Mouse (Mus musculus) neural tube, embryonic 14.5 days (tissue): ENCODE measurements around the gene Lzts2. TPM values are rescaled to one million over a fixed set of nuclear protein-coding genes. Genes with fewer than 3 reads are reported as not detected.

Experiments used
- ATAC-seq: fragments of 200-750 bp; cut with Nextera tagmentation; 2 replicates; pipeline ENCODE4 v1.8.0; 2017; ENCODE audit warnings: low read depth, mild to moderate bottlenecking, moderate TSS enrichment, moderate library complexity
- H3K27ac ChIP-seq: fragments of 300-500 bp; sonication (generic); 2 replicates; pipeline ENCODE4 v1.5.1; 2014; ENCODE audit warnings: low read depth, mild to moderate bottlenecking, control low read depth, low read length, moderate library complexity, mixed read lengths
- H3K27me3 ChIP-seq: fragments of 300-500 bp; sonication (generic); 2 replicates; pipeline ENCODE4 v1.6.1; 2014; ENCODE audit warnings: low read length; ENCODE audit not compliant: control insufficient read depth, insufficient read depth
- H3K36me3 ChIP-seq: fragments of 300-500 bp; sonication (generic); 2 replicates; pipeline ENCODE4 v1.6.1; 2014; ENCODE audit warnings: low read length, mixed read lengths; ENCODE audit not compliant: control insufficient read depth, insufficient read depth
- H3K4me1 ChIP-seq: fragments of 300-500 bp; sonication (generic); 2 replicates; pipeline ENCODE4 v1.6.1; 2014; ENCODE audit warnings: low read length; ENCODE audit not compliant: control insufficient read depth, insufficient read depth
- H3K4me2 ChIP-seq: fragments of 300-500 bp; sonication (generic); 2 replicates; pipeline ENCODE4 v1.6.1; 2014; ENCODE audit warnings: mild to moderate bottlenecking, low read depth, low read length, control low read depth
- H3K4me3 ChIP-seq: fragments of 300-500 bp; sonication (generic); 2 replicates; pipeline ENCODE4 v1.5.1; 2014; ENCODE audit warnings: low read depth, low read length, control low read depth, mixed read lengths
- H3K9ac ChIP-seq: fragments of 300-500 bp; sonication (generic); replicated peaks from 2 replicates; pipeline ENCODE4 v1.6.1; 2014; ENCODE audit warnings: low read depth, mild to moderate bottlenecking, control low read depth, low read length, mixed read lengths
- H3K9me3 ChIP-seq: fragments of 300-500 bp; sonication (generic); 2 replicates; pipeline ENCODE4 v1.6.1; 2016; ENCODE audit warnings: low read length; ENCODE audit not compliant: control insufficient read depth
- WGBS: fragments of 180-500 bp; shearing (Covaris S2); extraction: QIAGEN DNeasy Blood & Tissue Kit; methylation state at CpG from one replicate; pipeline ENCODE4 v1.1.7; 2014; 5-methylcytosine and 5-hydroxymethylcytosine counted together
- polyA plus RNA-seq: library from polyadenylated mRNA; unstranded; fragments of >200 nt; fragmentation: Nextera tagmentation; extraction: Ambion mirVana; gene quantifications from 2 replicates; pipeline ENCODE4 v1.2.1, GENCODE M21; 2014

Gene Lzts2
- polyA plus RNA-seq, 1 experiment from 2014 or later = 16.1 TPM

DNA sequence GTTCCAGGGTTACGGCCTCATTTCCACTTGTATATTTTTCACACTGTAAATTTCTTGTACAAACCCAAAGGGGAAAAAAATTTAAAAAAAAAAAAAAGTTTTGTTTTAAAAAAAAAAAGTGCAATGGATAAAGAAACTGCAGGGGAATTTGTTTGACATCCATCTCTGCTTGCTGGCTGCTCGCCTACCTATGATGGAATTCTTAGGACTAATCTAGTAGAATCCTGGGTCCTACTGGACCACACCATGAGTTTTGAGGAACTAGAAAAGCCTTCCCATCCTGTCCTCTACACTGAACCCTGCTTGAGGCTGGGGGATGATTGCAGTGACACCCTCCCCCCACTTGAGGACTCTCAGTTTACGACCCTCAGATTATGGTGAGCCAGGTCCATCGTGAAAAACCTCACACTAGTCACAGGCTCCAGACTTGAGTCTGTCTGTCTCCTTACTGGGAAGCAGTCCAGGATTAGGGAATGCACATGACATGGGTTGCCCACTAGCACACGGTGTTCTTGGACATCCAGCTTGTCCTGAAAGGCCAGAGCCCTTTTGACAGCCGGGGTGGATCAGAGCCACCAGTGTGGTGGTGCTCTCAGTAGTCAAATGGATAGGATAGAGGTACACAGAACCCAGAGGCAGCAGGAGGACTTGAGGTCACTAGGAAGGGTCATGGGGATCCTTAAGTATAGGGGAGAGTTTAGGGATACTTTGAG, 12.9 kb downstream of the Lzts2 start:
- no peaks in the 10 kb centered on the region for H3K27me3 ChIP-seq
- H3K9ac ChIP-seq = no peak overlapping the region
- H3K36me3 ChIP-seq = peaks cover 35% of the 10 kb centered on the region
- no peak overlapping the region for H3K27ac ChIP-seq
- no peak overlapping the region for H3K4me2 ChIP-seq
- no peak overlapping the region for H3K4me3 ChIP-seq
- no peak for ATAC-seq
- peaks cover 6% of the 10 kb centered on the region; the same call in 1 of the 2 replicates for H3K4me1 ChIP-seq
- WGBS = 71% methylated on average over 6 of the region's 6 CpGs
- no peaks in the 10 kb centered on the region for H3K9me3 ChIP-seq

DNA sequence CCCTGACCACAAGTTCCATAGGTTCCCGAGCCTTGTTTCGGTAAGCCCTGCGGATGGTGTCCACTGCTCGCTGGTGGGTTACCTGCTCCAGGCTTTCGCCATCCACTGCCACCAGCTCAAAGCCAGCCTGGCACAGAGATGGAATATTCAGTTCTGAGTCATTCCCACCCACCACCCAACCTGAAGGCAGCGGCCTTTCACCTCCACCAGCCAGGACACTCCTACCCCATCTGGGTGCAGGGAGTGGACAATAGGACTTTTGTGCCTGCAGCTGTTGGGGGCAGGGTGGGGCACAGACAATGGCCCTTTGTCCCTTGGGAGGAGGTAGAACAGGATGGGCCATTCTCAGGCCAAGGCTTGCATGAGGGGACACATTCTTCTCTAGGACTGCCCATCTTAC, 13.6 kb downstream of the Lzts2 start:
- Histone ChIP-seq H3K27me3 (no peaks in the 10 kb centered on the region), H3K27ac (no peak overlapping the region), H3K4me2 (no peak overlapping the region), H3K4me1 (peaks cover 6% of the 10 kb centered on the region; the same call in 1 of the 2 replicates), H3K9ac (no peak overlapping the region), H3K36me3 (peaks cover 35% of the 10 kb centered on the region), H3K9me3 (no peaks in the 10 kb centered on the region), H3K4me3 (no peak overlapping the region)
- ATAC-seq = no peak
- WGBS = 78% methylated on average over 6 of the region's 6 CpGs

- H3K36me3 ChIP-seq = peaks cover 31% of the 10 kb centered on the region
- 65% methylated on average over 19 of the region's 19 CpGs for WGBS
- no peaks in the 10 kb centered on the region for H3K27me3 ChIP-seq
- no peak overlapping the region for H3K27ac ChIP-seq
- peaks cover 6% of the 10 kb centered on the region; the same call in 1 of the 2 replicates for H3K4me1 ChIP-seq
- no peak overlapping the region for H3K9ac ChIP-seq
- H3K4me2 ChIP-seq = no peak overlapping the region
- H3K4me3 ChIP-seq = no peak overlapping the region
- no peak for ATAC-seq
- no peaks in the 10 kb centered on the region for H3K9me3 ChIP-seq
Measured at GRCm38 (mm10) chr19:45028746-45029145, 14.5 kb downstream of the Lzts2 start.

DNA sequence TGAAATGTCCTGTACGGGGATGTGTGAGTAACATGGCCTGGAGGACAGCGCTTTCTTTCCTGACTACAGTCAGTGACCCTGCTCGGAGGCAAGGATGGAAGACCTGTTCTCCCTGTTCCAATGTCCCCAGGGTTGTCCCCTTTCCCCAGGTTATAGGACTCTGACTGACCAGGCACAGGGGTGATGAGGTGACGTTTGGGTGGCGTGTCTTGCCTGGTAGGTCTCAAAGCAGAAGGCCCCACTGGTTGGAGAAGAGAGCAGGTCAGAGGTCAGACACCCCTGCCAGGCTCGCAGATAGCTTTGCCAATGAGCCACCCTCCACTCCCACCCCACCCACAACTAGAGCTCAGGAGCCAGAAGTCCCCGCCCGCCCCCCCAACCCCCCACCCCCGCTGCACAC, 15.4 kb downstream of the Lzts2 start:
- ATAC-seq = no peak
- no peak overlapping the region for H3K9ac ChIP-seq
- H3K27ac ChIP-seq = no peak overlapping the region
- no peaks in the 10 kb centered on the region for H3K27me3 ChIP-seq
- 68% methylated on average over 9 of the region's 9 CpGs for WGBS
- H3K9me3 ChIP-seq = no peaks in the 10 kb centered on the region
- peaks cover 6% of the 10 kb centered on the region; the same call in 1 of the 2 replicates for H3K4me1 ChIP-seq
- peaks cover 28% of the 10 kb centered on the region for H3K36me3 ChIP-seq
- no peak overlapping the region for H3K4me3 ChIP-seq
- no peak overlapping the region for H3K4me2 ChIP-seq

DNA sequence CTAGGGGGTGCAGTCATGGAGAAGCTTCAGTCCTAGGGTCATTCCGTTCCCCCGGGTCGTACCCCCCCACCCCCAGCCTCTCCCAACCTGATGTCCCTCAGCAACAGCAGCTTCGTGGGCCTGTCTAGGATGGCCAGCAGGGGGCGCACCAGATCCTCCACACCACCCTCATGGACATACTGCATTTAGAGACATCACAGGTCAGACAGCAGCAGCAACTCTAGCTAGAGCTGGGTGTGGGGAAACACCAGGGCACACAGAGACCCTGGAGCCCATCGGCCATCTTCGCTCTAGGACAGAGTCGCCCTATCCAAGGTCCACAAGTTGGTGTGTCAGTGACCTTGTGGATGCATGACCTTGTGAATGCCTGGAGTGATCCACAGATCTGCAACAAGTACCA, 15.9 kb downstream of the Lzts2 start:
- peak; percentile 2; the same call in 1 of the 2 replicates for ATAC-seq
- H3K4me1 ChIP-seq = peaks cover 6% of the 10 kb centered on the region; the same call in 1 of the 2 replicates
- H3K36me3 ChIP-seq = peaks cover 24% of the 10 kb centered on the region; the same call in 1 of the 2 replicates
- H3K27me3 ChIP-seq = no peaks in the 10 kb centered on the region
- H3K27ac ChIP-seq = no peak overlapping the region
- WGBS = 41% methylated on average over 8 of the region's 8 CpGs
- no peaks in the 10 kb centered on the region for H3K9me3 ChIP-seq
- no peak overlapping the region for H3K9ac ChIP-seq
- no peak overlapping the region for H3K4me3 ChIP-seq
- H3K4me2 ChIP-seq = no peak overlapping the region

DNA sequence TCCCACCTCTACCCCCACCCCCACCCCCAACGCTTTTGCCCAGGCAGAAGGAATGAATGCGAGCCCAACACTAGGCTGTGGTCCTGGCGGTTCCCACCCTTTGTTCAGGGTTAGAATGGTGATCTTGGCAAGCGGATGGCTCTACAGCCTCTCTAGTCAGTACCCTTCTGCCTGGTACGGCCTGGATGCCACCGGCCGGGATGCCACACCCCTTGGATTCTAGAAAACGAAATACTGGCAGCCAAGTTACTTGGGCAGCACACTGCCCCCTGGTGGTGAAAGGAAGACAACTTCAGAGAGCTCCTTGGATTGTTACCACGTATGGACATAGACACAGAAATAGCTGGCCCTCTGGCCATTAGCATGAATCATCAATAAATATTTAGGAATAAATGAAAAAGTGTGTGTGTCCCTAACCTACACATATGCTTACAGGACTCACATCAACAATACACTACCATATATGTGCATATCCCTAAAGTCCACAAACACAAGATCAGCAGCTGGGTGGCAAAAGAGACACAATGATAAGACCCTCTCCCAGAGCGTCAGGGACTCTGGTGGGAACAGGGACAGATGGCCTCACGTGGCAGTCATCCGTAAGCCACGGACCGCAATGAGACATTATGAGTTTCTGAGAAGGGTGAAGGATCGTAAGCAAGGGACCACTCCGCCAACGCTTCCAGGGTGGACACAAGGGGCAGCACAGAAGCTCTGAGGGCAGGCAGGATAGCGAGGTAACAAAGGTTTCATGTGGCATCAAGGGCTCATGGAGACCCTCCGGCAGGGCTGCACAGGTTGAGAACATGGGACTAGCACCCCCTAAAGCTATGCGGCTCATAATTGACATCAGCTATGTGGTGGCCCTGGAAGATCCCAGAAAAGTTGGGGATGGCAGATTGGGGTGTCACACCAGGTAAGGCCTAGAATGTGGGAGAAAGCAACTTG, 16.8 kb downstream of the Lzts2 start:
- Histone ChIP-seq H3K27ac (no peak overlapping the region), H3K9ac (no peak overlapping the region), H3K36me3 (peaks cover 15% of the 10 kb centered on the region; the same call in 1 of the 2 replicates), H3K4me3 (no peak overlapping the region), H3K4me2 (peak overlapping the region; percentile 22; the same call in 1 of the 2 replicates), H3K9me3 (no peaks in the 10 kb centered on the region), H3K4me1 (peaks cover 6% of the 10 kb centered on the region; the same call in 1 of the 2 replicates), H3K27me3 (no peaks in the 10 kb centered on the region)
- 34% methylated on average over 20 of the region's 20 CpGs for WGBS
- peak; percentile 26; the same call in 1 of the 2 replicates for ATAC-seq

GRCm38 (mm10) chr19:45031780-45032179, 17.6 kb downstream of the Lzts2 start:
- no peaks in the 10 kb centered on the region for H3K9me3 ChIP-seq
- no peak overlapping the region for H3K9ac ChIP-seq
- peaks cover 8% of the 10 kb centered on the region; the same call in 1 of the 2 replicates for H3K36me3 ChIP-seq
- peak; percentile 36 for ATAC-seq
- H3K27me3 ChIP-seq = no peaks in the 10 kb centered on the region
- H3K4me3 ChIP-seq = no peak overlapping the region
- 16% methylated on average over 4 of the region's 4 CpGs for WGBS
- H3K4me1 ChIP-seq = peaks cover 6% of the 10 kb centered on the region; the same call in 1 of the 2 replicates
- no peak overlapping the region for H3K27ac ChIP-seq
- H3K4me2 ChIP-seq = no peak overlapping the region

GRCm38 (mm10) chr19:45032570-45033332, 18.5 kb downstream of the Lzts2 start:
- WGBS = 46% methylated on average over 17 of the region's 17 CpGs
- H3K27me3 ChIP-seq = no peaks in the 10 kb centered on the region
- H3K9ac ChIP-seq = no peak overlapping the region
- no peak overlapping the region for H3K4me2 ChIP-seq
- no peaks in the 10 kb centered on the region for H3K9me3 ChIP-seq
- peaks cover 6% of the 10 kb centered on the region; the same call in 1 of the 2 replicates for H3K4me1 ChIP-seq
- no peak for ATAC-seq
- no peak overlapping the region for H3K27ac ChIP-seq
- 0 out of 2 replicates have a peak, but pooled peaks cover 3% of the 10 kb centered on the region for H3K36me3 ChIP-seq
- no peak overlapping the region for H3K4me3 ChIP-seq
